Mouse (Mus musculus): ENCODE measurements around the gene Jagn1.

Gene Jagn1

DNA sequence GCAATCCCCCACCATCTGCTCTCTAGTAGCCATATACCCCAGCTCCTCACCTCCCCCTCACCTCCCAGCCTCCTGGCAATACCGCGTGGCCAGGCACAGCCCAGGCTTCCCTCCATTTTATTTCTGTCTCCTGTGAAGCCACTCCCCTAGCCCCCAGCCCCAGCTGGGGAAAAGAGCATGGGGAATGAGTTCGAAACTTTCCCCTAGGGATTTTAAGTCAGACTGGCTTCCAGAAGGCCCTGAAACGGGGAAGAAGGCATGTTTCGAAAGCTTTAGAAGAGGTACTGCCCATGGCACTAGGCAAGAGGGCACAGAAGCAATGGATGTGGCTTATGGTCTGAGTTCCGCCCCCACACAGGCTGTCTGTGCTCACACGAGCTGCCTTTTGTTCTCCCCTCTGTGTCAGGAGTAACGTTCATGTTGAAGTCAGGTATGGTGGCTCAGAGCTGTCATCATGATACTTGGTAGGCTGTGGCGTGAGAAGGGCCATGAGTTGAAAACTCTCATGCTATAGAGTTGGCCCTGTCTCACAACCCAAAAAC lies 6.6 kb upstream of the Jagn1 start, which contains the start of gene Cidec:
Gene Cidec, minus strand, starts transcription at position 97 of the 542 bp plus-strand sequence.
- DNase-seq: no peak

DNA sequence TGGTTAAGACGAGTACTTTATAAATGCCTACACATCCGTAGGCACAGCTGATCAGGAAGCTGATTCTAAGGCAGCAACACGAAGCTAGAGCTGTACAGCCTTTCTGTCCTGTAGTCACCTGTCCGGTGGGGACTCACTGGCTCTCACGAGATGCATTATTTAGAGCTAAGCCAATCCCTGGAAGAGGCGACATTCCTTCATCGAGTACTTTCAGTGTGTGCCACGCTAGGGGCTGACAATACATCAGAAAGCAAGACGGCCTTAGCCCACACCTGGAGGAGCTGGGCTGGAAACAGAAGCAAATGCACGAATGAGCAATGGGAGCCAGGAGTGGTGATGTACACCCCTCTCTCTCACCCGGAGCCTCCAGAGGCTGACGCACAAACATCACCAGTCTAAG lies 5.2 kb upstream of the Jagn1 start:
- no peak for DNase-seq

DNA sequence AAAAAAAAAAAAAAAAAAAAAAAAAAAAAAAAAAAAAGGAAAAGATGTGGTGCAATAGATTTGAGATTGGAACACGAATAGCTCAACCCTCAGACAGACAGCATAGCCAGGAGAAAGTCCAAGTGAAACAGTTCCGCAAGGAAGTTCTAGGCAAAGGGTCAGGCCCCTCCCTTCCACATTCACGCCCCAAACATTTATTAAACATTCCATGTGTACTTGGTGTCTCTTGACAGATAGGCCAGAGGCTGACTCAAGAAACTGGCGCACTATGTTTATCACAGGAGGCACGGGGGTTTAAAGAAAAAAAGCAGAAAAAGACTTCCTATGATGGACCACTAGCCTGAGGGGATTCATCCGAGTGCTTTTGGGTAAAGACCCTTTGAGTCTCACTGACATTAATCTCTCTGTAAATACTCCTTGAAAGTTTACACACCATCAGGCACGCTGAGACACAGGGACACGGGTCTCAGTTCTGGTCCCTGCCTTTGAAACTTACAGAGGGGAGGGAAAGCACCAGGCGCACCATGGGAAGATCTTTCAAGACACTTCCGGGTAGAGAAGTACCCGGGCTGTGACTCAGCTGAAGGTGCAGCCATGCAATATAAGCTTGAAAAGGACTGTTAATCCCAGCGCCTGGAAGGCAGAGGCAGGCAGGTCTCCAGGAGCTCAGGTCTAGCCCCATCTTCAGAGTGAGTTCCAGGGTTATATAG lies 3.5 kb upstream of the Jagn1 start:
- peak; percentile 35 for DNase-seq

DNA sequence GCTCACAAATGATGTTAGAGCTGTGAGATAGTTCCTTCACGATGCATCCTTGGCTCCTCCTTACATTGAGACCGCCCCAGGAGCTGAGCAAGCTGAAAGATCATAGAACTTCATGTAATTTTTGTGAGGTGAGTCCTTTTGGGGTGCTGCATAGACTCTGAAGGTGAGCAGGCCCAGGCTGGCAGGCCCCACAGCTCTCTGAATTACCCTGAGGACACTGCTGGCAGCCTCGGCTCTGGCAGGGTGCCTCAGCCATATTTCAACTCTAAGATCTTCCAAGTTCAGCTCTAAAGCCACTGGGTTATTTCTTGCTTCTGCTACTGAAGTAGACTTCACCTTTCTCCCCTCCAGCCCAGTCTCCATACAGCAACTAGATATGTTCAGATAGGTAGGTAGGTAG lies 1.7 kb upstream of the Jagn1 start:
- DNase-seq: no peak

DNA sequence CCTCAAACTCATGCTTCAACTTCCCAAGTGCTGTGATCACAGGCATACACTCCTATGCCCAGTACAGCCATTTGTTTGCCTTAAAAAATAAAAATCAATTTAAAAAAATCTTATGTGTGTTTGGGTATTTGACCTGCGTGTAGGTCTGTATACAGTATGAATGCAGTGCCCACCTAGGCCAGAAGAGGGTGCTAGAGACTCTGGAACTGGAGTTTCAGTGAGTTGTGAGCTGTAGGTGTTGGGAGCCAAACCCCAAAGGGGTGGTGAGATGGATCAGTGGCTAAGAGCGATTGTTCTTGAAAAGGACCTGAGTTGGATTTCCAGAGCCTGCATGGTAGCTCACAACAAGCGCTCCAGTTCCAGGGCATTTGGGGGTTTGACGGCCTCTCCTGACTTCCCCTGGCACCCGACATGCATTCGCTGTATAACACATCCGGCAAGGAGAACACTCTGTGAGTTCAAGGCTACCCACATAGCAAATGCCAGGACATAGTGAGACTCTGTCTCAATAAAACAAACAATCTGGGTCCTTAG lies 1.2 kb upstream of the Jagn1 start:
- peak; percentile 71 for DNase-seq

DNA sequence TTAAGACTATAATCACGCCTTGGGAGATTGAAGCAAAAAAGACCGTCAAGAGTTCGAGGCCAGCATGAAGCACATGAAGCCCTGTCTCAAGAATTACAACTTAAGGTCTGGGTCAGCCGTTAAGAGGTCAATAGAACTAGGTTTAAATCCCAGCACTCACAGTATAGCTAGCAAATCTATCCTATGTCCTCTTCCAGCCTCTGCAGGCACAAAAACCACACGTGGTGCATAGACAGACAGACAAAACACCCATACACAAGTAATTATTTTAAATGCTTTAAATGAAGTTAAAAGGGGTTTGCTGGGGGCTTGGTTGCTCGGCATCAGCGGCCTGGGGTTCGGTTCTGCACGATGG lies 305 bp upstream of the Jagn1 start:
- no peak for DNase-seq

DNA sequence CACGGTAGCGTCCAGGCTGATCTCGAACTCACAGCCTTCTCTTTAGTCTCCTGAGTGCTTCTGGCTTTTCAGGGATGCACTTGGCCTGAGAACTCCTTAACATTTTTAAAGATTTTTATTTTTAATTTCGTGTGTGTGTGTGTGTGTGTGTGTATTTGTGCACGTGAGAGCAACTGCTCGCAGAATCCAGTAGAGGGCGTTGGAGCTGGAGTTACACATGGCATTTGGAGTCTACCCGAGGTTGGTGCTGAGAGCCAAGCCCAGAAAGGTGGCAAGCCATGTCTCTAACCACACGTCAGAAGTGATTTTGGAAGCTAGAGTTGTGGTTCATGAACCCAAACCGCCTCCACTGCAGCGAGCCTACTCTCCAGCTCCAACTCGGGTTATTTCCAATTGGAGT lies 722 bp downstream of the Jagn1 start:
- no peak for DNase-seq

DNA sequence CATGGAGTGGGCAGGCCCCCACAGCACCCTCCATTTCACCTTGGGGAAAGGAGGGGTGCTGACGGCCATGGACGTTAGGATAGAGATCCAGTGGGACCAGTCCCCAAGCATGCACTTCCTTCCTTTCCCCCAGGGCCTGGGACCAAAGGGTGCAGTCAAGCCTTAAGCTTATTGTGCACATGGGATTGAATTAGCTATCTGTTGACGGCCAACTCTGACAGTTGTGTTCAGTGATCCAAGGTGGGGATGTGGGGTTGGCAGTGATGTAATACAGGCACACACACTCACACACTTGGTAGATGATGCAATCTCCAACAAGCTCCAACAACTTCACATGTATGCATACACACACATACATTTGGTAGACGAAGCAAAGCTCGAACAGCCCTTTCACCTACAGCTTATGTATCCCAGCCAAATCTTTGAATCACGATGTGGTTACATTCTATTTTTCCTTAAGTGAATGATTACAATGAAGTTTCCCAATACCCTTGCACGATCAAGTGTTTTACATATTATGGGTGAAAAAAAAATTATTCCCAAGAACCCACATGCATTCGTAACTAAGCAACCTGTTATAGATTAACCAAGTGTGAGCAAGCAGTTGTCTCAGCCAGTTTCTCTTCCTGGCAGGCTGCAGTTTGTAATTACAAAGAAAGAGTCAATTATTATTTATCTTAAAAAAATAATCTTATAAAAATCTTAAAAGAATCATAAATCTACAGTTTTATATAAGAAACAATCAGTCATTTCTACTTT lies 2.0 kb downstream of the Jagn1 start:
- DNase-seq: no peak

DNA sequence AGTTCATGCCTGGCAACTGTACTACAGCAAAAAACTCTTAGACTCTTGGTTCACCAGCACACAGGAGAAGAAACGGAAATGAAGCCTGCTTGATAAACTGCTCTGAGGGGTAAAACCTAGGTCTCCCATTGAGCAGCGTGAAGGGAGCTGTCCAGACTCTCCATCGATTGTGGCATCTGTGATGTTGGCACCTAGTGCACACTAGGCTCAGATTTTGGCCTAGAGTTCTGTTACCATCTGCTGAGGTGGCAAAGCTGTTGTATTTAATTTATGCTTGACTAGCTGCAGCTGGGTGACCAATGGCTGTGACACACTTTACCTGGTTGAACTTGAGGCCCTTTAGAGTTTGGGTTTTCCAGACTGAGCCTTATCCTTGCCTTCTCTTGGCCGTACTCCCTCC lies 5.3 kb downstream of the Jagn1 start:
- no peak for DNase-seq

DNA sequence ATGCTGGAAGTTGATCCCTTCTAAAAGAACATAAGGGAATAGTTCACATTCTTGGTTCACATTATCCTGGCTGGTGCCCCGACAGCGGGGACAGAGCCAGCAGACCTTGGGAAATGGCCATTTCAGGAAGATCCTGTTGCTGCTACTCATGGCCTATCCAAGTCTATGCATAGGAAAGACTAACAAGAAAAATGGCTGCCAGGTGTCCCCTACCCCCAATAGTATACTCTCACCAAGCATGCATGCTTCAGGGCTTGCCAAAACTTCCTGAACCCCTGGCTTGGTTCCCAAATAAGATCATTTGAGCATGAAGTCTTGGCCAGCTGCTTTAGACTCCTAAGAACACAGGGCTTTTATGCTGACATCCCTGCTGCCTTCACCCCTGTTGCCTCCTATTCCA lies 9.5 kb downstream of the Jagn1 start:
- peak; percentile 35 for DNase-seq

DNA sequence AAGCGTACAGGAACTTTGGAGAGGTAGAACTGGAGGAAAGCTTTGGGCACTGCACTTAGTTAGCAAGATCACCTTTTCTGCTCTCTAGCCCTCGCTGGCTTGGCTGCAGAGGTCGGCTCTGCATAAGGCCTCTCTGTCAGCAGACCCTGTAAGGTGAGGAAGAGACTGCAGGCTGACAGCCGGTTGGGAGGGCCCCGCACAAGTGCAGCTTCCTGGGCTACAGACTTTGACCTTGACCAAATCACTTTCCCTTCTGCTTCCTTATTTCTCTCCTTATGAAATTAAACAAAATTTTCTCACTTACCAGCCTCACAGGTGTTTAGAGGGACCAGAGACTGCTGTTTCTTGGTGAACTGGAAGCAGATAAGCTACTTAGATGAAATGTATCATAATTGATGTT lies 12.6 kb downstream of the Jagn1 start:
- DNase-seq: no peak

DNA sequence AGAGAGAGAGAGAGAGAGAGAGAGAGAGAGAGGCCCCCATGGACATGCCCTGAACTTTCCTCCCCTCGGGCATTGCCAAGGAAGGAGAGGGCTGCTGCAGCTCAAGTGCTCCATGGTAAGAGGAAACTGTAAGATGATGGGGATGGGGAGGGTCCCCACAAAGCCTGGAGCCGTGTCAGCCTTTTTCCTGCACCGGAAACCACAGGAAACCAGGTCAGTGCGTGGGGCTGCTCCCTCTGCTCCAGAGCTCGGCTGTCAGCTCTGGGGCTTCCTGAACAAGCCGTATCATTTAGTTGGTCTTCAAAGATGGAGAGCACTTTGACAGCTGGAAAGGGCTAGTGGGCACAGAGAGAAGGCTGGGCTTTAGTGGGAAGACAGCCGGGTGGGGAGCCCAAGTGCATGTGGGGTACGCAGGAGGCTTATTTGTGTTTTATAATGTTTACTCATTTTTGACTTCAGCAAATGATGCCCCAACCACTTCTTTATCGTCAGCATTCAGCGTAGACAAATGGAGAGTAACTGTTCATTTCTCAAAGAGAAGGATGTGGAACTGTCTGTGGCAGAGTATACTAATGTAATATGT lies 15.7 kb downstream of the Jagn1 start, which contains the start of gene Il17re:
Gene Il17re, plus strand, starts transcription at position 533 of the 583 bp plus-strand sequence.
- DNase-seq: no peak

DNA sequence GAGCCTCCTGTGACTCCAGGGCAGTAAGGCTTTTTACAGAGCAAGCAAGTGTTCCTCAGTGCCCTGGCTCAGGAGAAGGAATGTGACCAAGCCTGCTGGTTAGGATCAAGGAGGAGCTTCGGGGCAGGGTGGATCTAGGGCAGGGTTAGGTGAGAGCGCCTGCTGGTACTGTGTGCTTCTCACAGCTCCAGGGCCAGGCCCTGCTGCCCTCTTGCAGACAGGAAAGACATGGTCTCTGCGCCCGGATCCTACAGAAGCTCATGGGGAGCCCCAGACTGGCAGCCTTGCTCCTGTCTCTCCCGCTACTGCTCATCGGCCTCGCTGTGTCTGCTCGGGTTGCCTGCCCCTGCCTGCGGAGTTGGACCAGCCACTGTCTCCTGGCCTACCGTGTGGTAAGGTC lies 16.3 kb downstream of the Jagn1 start:
- DNase-seq: peak; percentile 68

DNA sequence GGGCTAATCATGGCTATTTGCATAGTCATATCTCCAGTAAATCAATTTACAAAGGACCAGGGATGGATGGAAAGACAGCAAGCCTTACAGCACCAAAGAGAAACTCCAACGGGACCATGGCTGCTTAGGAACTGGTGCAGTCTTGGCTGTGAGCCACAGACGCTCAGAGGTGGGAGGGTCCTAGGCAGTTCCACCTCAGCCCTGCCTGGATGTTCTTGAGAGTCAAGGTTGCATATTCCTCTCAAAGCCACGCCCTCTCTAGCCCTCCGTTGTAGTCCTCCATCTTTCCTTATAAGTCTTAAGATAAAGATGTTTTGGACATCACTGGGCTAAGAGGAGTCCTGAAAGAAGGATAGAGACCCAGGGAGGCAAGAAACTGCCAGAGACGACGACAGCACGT lies 21.7 kb downstream of the Jagn1 start:
- no peak for DNase-seq

DNA sequence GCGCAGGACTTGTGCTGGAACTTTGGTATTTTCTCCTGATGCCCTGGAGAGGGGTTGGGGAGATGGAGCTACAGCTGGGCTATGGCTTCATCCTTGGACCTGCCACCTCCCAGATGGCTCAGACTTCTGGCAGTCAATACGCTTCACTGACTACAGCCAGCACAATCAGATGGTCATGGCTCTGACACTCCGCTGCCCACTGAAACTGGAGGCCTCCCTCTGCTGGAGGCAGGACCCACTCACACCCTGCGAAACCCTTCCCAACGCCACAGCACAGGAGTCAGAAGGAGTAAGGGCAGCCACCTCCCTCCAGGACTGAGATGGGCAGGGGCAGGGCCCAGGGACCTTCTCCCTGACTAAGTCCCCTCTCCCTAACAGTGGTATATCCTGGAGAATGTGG lies 23.2 kb downstream of the Jagn1 start:
- DNase-seq: no peak

DNA sequence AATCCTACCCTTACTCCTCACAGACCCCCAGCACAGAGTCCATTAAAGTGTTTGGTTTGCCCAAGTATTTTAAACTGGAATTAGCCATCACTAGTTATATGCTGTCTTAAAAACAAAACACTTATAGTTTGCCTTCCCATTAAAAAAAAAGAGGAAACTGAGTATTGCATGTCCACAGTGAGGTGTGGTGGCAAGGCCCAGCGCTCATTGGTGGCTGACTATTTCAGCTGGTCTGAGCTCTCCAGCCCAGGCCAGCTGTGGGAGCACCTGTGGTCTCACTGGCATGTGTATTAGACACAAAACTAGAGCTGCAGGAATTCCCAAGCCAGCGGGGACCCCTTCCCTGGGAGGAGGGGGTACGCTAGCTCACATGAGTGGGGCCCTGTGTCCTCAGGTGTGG lies 26.1 kb downstream of the Jagn1 start:
- DNase-seq: no peak

DNA sequence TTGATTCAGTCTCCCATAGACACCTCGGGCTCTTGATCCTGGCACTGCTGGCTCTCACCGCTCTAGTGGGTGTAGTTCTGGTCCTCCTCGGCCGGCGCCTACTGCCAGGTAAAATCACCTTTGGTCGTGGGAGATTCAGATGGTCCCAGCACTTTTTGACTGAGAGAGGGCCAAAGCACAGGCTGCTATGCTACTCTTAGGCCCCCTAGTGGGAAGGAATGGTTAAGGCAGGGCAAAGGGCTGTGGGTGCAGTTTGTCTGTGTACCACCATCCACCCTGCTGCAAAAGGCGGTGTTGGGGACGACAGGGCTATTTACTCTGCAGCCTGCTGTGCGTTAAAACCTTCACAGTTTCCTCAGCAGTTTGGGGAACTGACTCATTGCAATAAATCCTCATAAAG lies 26.7 kb downstream of the Jagn1 start:
- DNase-seq: peak; percentile 74

DNA sequence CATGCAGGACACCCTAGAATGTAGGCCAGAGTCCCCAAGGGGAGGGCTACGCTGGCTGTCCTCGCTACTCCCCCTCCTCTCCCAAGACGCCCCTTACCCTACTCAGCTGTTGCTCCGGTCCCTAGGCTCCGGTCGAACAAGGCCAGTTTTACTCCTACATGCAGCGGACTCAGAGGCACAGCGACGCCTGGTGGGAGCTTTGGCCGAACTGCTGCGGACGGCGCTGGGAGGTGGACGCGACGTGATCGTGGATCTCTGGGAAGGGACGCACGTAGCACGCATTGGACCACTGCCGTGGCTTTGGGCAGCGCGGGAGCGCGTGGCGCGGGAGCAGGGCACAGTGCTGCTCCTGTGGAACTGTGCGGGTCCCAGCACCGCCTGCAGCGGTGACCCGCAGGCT lies 27.1 kb downstream of the Jagn1 start:
- DNase-seq: peak; percentile 72

DNA sequence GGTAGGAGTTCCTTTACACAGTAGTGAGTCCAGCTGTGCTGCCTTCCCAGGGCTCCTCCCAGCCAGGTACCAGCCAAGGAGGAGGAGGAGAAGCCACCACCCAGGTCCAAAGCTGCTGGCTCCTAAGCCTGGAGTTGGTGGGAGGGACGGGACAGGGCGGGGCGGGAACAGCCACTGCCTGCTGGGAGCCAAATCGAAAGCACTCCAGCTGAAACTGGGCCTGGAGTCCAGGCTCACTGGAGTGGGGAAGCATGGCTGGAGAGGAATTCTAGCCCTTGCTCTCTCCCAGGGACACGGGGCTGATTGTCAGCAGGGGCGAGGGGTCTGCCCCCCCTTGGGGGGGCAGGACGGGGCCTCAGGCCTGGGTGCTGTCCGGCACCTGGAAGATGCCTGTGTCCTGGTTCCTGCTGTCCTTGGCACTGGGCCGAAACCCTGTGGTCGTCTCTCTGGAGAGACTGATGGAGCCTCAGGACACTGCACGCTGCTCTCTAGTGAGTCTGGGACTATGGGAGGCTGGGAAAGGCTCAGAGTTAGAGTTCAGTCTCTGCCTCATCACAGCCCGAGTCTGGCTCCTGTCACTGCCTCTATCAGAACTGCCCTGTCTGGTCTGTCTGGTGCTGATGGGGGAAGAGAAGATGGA lies 29.0 kb downstream of the Jagn1 start, which contains the start of gene Il17rc:
Gene Il17rc, plus strand, starts transcription at position 131 of the 640 bp plus-strand sequence.
- peak; percentile 74 for DNase-seq

DNA sequence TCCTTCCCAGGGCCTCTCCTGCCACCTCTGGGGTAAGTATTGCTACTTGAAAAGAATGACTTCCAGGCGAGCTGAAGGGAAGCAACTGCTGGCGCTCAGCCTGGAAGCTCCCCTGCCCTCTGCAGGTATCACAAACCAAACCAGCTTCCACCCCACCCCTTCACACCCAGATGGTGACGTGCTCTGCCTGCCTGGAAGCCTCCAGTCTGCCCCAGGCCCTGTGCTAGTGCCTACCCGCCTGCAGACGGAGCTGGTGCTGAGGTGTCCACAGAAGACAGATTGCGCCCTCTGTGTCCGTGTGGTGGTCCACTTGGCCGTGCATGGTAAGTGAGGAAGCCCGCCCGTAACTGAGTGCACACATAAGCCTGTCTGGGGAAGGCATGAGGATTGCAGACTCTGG lies 29.7 kb downstream of the Jagn1 start:
- no peak for DNase-seq

DNA sequence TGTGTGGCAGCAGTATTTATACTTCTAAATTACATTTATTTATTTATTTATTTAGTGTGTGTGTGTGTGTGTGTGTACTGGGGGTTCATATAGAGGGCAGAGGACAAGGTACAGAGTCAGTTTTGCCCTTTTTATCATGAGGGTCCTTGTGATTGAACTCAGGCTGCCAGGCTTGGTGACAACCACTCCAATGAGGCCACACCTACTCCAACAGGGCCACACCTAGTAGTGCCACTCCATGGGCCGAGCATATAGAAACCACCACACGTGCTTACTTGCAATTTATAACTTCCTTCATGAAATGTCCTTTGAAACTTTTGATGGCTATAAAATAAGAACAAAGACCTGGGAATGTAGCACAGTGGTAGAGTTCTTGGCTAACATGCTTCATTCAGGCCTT lies 30.9 kb downstream of the Jagn1 start:
- no peak for DNase-seq

DNA sequence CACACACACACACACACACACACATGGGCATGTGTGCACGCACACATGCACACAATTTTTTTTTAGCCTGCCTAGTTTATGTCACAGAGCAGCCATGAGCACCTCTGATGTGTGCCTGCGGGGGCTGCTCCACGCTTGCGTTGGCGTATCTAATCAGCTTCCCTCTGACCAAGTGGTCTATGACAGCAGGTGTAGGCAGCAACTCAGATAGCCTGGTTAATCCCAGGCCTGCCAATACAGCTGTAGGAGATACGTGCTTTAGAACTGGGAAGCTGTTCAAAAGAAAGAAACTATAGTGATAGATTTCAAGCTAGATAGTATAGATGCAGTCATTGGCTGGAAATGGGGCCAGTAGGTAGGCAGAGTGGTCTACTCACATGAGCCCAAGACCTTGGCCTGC lies 31.3 kb downstream of the Jagn1 start:
- DNase-seq: no peak

DNA sequence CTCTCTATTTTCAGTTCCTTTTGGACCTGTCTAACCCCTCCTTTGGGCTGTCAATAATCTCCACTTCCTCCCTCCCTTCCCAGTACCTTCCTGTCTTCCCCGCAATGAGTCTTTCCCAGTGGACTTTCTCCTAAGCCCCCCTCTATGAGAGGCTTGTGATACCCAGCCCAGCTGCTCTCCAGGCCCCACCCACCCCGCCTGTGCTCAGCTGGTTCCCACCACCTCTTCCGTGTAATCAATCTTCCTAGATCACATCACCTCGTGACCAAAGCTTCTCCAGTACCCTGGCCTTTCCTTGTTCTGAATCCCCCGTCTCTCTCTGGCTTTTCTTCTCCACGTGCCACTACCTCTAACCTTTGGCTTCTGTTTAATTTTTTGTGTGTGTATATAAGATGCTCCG lies 35.0 kb downstream of the Jagn1 start:
- DNase-seq: no peak
